Mouse (Mus musculus): ENCODE measurements around the gene Ogdhl.

Gene Ogdhl

GRCm38 (mm10) chr14:32379395-32380098 lies 57.7 kb downstream of the Ogdhl start:
- in situ Hi-C loops (cut with MboI, MseI) = no loop called here

DNA sequence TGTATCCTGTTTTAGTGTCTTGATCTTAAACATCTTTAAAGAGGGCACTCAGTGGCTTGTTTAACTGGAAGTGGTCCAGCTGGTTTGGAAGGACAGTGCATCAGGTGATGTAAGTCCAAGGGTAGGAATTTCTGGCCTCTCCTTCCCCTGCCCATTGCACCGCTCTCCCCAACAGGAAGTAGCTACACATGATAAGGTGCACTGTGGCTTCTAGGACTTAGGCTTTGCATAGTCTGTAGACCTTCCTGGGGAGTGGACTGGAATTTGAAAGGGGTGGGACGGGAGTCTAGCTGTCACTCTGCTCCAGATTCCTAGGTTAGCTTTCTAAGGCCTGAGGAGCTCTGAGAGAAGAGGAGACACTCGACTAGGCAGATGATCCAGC lies 58.3 kb downstream of the Ogdhl start:
- in situ Hi-C loops (cut with MboI, MseI) = no loop called here

DNA sequence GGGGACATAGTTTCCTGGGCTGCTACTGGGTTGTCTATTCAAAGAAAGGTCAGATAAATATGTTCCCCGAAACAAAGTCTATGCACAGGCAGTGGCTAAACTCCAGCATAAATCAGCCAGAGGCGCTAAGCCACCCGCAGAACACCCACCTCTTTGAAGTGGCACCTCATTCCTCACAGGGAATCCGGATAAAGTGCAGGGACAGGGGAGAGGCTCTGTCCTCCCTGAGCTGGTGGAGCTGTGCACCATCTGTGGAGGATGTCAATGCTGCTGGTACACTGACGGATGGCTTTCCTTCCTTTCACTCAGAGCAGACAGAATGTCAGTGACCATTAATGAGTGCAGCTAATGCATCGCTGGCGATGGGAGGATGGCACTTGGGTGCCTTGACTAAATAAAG lies 59.2 kb downstream of the Ogdhl start:
- in situ Hi-C loops (cut with MboI, MseI) = no loop called here

DNA sequence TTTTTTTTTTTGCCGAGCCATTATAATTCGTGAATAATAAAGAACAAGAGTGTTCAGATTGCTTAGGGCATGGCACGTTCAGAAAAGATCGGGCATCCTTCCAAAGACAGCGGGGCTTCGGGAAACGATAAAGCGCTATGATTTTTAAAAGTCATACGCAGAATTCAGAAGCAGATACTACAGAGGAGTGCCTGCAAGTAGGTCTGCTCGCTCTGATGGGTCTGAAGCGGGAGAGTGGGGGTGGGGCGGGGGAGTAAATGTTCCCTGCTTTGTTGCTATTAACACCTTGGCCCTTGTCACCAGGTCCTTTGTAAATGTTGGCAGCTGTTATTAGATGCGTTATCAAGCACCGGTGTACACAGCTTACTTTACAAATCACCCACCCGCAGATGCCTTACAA lies 59.8 kb downstream of the Ogdhl start:
- in situ Hi-C loops (cut with MboI, MseI) = no loop called here

DNA sequence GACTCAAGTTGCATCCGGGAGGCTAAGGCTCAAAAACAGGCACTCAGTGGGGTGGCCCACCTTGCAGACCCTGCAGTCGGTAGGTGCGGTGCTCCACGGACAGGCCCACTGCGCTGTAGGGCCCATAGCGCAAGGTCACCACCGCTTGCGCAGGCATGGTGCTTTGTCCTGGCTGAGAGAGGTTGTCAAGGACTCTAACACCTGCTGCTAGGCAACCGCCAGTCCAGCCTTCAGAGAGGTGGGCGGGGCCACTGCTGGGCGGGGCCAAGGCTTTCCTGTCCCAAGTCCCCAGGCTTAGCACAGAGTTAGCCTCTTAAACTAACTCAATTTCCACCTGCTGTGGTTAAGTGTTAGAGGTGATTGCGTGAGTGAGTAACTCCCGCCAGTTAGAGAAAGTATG lies 66.4 kb downstream of the Ogdhl start, which contains the start of gene 1700024G13Rik:
TSS of gene 1700024G13Rik (minus strand) at position 196 of the 400 bp plus-strand sequence.
- in situ Hi-C loops (cut with MboI, MseI) = no loop called here
